Mouse (Mus musculus) right cerebral cortex, postnatal 10 days (tissue): ENCODE measurements around the gene Prkci.

Experiments used
- DNase-seq, 2 experiments: peaks; one replicate each; pipeline ENCODE4 v3.0.0; 2021; ENCODE audit warnings: low spot score in 2 of 2

The Prkci gene

GRCm38 (mm10) chr3:31083507-31084245 is 88.1 kb downstream of the Prkci start:
- DNase-seq: peak in 1 of 2 experiments; percentile 47

GRCm38 (mm10) chr3:31085000-31085399 is 89.5 kb downstream of the Prkci start:
- no peak for DNase-seq

- no peak for DNase-seq
Observed at GRCm38 (mm10) chr3:31088789-31089775, 93.5 kb downstream of the Prkci start.

- no peak for DNase-seq
Observed at GRCm38 (mm10) chr3:31089956-31090355, 94.4 kb downstream of the Prkci start.

GRCm38 (mm10) chr3:31093196-31093595 is 97.6 kb downstream of the Prkci start:
- DNase-seq: peak; percentile 79 to 89

- DNase-seq: peak; percentile 77 to 86
Observed at GRCm38 (mm10) chr3:31093627-31094351, 98.2 kb downstream of the Prkci start.

- DNase-seq: peak; percentile 96 to 97
Observed at GRCm38 (mm10) chr3:31094531-31095178, 99.1 kb downstream of the Prkci start, which contains the start of gene Skil. Gene Skil (plus strand): TSS chr3:31095058.

GRCm38 (mm10) chr3:31095179-31095490 is 99.6 kb downstream of the Prkci start:
- DNase-seq: peak in 1 of 2 experiments; percentile 58

GRCm38 (mm10) chr3:31095491-31096154 is 100.1 kb downstream of the Prkci start:
- peak; percentile 66 to 72 for DNase-seq

GRCm38 (mm10) chr3:31096155-31097101 is 100.9 kb downstream of the Prkci start:
- DNase-seq: no peak

GRCm38 (mm10) chr3:31097102-31097720 is 101.7 kb downstream of the Prkci start:
- DNase-seq: no peak

- DNase-seq: no peak
Observed at GRCm38 (mm10) chr3:31097976-31098375, 102.4 kb downstream of the Prkci start.

- no peak for DNase-seq
Observed at GRCm38 (mm10) chr3:31098556-31098955, 103.0 kb downstream of the Prkci start.

- no peak for DNase-seq
Observed at GRCm38 (mm10) chr3:31100026-31100425, 104.5 kb downstream of the Prkci start.

GRCm38 (mm10) chr3:31100802-31101201 is 105.3 kb downstream of the Prkci start:
- no peak for DNase-seq
